Mouse (Mus musculus) kidney, postnatal 0 days (tissue): Measurements from ENCODE around the gene Ucp1. TPM values are rescaled to one million over a fixed set of nuclear protein-coding genes. Genes with fewer than 3 reads are reported as not detected.

Experiments used
- ATAC-seq: fragments of 200-750 bp; cut with Nextera tagmentation; replicated peaks from 2 replicates; pipeline ENCODE4 v1.8.0; 2017; ENCODE audit warnings: low read depth, moderate number of reproducible peaks, moderate TSS enrichment, moderate library complexity; ENCODE audit not compliant: low FRiP score
- DNase-seq: peaks from one replicate; pipeline ENCODE4 v3.0.0-alpha.2; 2016; ENCODE audit warnings: low spot score
- H3K27ac ChIP-seq: fragments of 300-500 bp; sonication (generic); 2 replicates; pipeline ENCODE4 v1.5.1; 2014; ENCODE audit warnings: mild to moderate bottlenecking
- H3K27me3 ChIP-seq: fragments of 300-500 bp; sonication (generic); 2 replicates; pipeline ENCODE4 v1.6.1; 2014; ENCODE audit warnings: low read length, mixed read lengths; ENCODE audit not compliant: insufficient read depth
- H3K36me3 ChIP-seq: fragments of 300-500 bp; sonication (generic); 2 replicates; pipeline ENCODE4 v1.6.1; 2014; ENCODE audit warnings: low read length, mixed read lengths; ENCODE audit not compliant: insufficient read depth
- H3K4me1 ChIP-seq: fragments of 300-500 bp; sonication (generic); replicated peaks from 2 replicates; pipeline ENCODE4 v1.6.1; 2014; ENCODE audit warnings: antibody characterized with exemption, low read length, mixed read lengths; ENCODE audit not compliant: insufficient read depth
- H3K4me2 ChIP-seq: fragments of 300-500 bp; sonication (generic); 2 replicates; pipeline ENCODE4 v1.6.1; 2014; ENCODE audit warnings: mild to moderate bottlenecking, low read length, moderate library complexity, mixed read lengths
- H3K4me3 ChIP-seq: fragments of 300-500 bp; sonication (generic); replicated peaks from 2 replicates; pipeline ENCODE4 v1.5.1; 2014; ENCODE audit warnings: low read depth, low read length
- H3K9ac ChIP-seq: fragments of 300-500 bp; sonication (generic); 2 replicates; pipeline ENCODE4 v1.6.1; 2014; ENCODE audit warnings: low read depth, low read length
- H3K9me3 ChIP-seq: fragments of 300-500 bp; sonication (generic); replicated peaks from 2 replicates; pipeline ENCODE4 v1.6.1; 2016; ENCODE audit warnings: low read length, inconsistent platforms, mixed read lengths
- CTCF ChIP-seq: IDR thresholded peaks from 2 replicates; pipeline ENCODE4 v1.5.1; 2016; ENCODE audit warnings: antibody characterized with exemption, low read depth, mild to moderate bottlenecking, moderate library complexity
- WGBS: fragments of 180-500 bp; shearing (Covaris S2); extraction: QIAGEN DNeasy Blood & Tissue Kit; methylation state at CpG from one replicate; pipeline ENCODE4 v1.1.7; 2014; 5-methylcytosine and 5-hydroxymethylcytosine counted together
- polyA plus RNA-seq: library from polyadenylated mRNA; unstranded; fragments of >200 nt; fragmentation: Nextera tagmentation; extraction: Ambion mirVana; gene quantifications from 2 replicates; pipeline ENCODE4 v1.2.1, GENCODE M21; 2015

The Ucp1 gene
- polyA plus RNA-seq, 1 experiment from 2014 or later = 0.07 TPM

- H3K9me3 ChIP-seq = no peaks in the 10 kb centered on the region
- no peak overlapping the region for H3K27ac ChIP-seq
- peaks cover 37% of the 10 kb centered on the region for H3K36me3 ChIP-seq
- H3K27me3 ChIP-seq = no peaks in the 10 kb centered on the region
- DNase-seq = no peak
- H3K4me3 ChIP-seq = no peak overlapping the region
- ATAC-seq = no peak
- H3K4me2 ChIP-seq = no peak overlapping the region
- no peaks in the 10 kb centered on the region for H3K4me1 ChIP-seq
- H3K9ac ChIP-seq = no peak overlapping the region
- no peak for TF ChIP-seq CTCF
- 92% methylated on average over 6 of the region's 6 CpGs for WGBS
Observed at GRCm38 (mm10) chr8:83322374-83322773, 32.2 kb downstream of the Ucp1 start.

GRCm38 (mm10) chr8:83323056-83323455, 32.9 kb downstream of the Ucp1 start:
- DNase-seq (no peak), ATAC-seq (no peak)
- Histone ChIP-seq H3K4me1 (no peaks in the 10 kb centered on the region), H3K36me3 (peaks cover 37% of the 10 kb centered on the region), H3K9ac (no peak overlapping the region), H3K4me3 (no peak overlapping the region), H3K27me3 (no peaks in the 10 kb centered on the region), H3K27ac (no peak overlapping the region), H3K9me3 (no peaks in the 10 kb centered on the region), H3K4me2 (no peak overlapping the region)
- TF ChIP-seq CTCF = peak; percentile 39; the same call in 1 of the 2 replicates
- WGBS = 88% methylated on average over 2 of the region's 2 CpGs

- no peaks in the 10 kb centered on the region for H3K9me3 ChIP-seq
- no peaks in the 10 kb centered on the region for H3K27me3 ChIP-seq
- no peak for ATAC-seq
- H3K27ac ChIP-seq = no peak overlapping the region
- DNase-seq = no peak
- WGBS = 93% methylated on average over 5 of the region's 5 CpGs
- no peak overlapping the region for H3K4me3 ChIP-seq
- no peak overlapping the region for H3K4me2 ChIP-seq
- no peak for TF ChIP-seq CTCF
- H3K36me3 ChIP-seq = peaks cover 8% of the 10 kb centered on the region
- no peaks in the 10 kb centered on the region for H3K4me1 ChIP-seq
- H3K9ac ChIP-seq = no peak overlapping the region
Observed at GRCm38 (mm10) chr8:83327889-83328288, 37.7 kb downstream of the Ucp1 start.

GRCm38 (mm10) chr8:83331567-83331898, 41.4 kb downstream of the Ucp1 start:
- Histone ChIP-seq H3K27ac (no peak overlapping the region), H3K9me3 (no peaks in the 10 kb centered on the region), H3K36me3 (peaks cover 5% of the 10 kb centered on the region; the same call in 1 of the 2 replicates), H3K4me2 (peak overlapping the region; percentile 98), H3K9ac (peak overlapping the region; percentile 86), H3K4me3 (peak overlapping the region; percentile 94), H3K4me1 (no peaks in the 10 kb centered on the region), H3K27me3 (no peaks in the 10 kb centered on the region)
- 9% methylated on average over 7 of the region's 7 CpGs for whole genome bisulfite sequencing
- DNase-seq (peak; percentile 57), ATAC-seq (no peak)
- no peak for TF ChIP-seq CTCF

- Histone ChIP-seq H3K36me3 (peaks cover 5% of the 10 kb centered on the region; the same call in 1 of the 2 replicates), H3K4me2 (peak within 1 kb of the TSS; percentile 98), H3K27ac (0 out of 2 replicates have a peak within 1 kb of the TSS, but pooled peaks have one; percentile 51), H3K9ac (peak within 1 kb of the TSS; percentile 86), H3K9me3 (no peaks in the 10 kb centered on the region), H3K4me1 (no peaks in the 10 kb centered on the region), H3K4me3 (peak within 1 kb of the TSS; percentile 94), H3K27me3 (no peaks in the 10 kb centered on the region)
- no peak for TF ChIP-seq CTCF
- WGBS = under 1% methylated on average over 78 of the region's 85 CpGs
- DNase-seq (peak; percentile 99), ATAC-seq (peak; percentile 100)
Observed at GRCm38 (mm10) chr8:83331899-83332697, 41.9 kb downstream of the Ucp1 start, which contains the start of gene Elmod2. Gene Elmod2, minus strand, starts transcription at chr8:83332486.

- WGBS = 10% methylated on average over 7 of the region's 7 CpGs
- Histone ChIP-seq H3K4me3 (peak overlapping the region; percentile 94), H3K27ac (no peak overlapping the region), H3K4me1 (no peaks in the 10 kb centered on the region), H3K36me3 (peaks cover under 1% of the 10 kb centered on the region; the same call in 1 of the 2 replicates), H3K9ac (peak overlapping the region; percentile 38; the same call in 1 of the 2 replicates), H3K9me3 (no peaks in the 10 kb centered on the region), H3K4me2 (peak overlapping the region; percentile 98), H3K27me3 (no peaks in the 10 kb centered on the region)
- TF ChIP-seq CTCF = no peak
- DNase-seq (no peak), ATAC-seq (no peak)
Observed at GRCm38 (mm10) chr8:83332864-83333263, 42.7 kb downstream of the Ucp1 start.
